Mouse (Mus musculus) stomach, postnatal 0 days (tissue): ENCODE measurements around the gene Anapc7. TPM values are rescaled to one million over a fixed set of nuclear protein-coding genes. Genes with fewer than 3 reads are reported as not detected.
A peak's percentile ranks its signal among the peaks of the same experiment; 100 is the strongest.

Source experiments
- ATAC-seq: fragments of 200-750 bp; cut with Nextera tagmentation; 2 replicates; pipeline ENCODE4 v1.8.0; 2017; ENCODE audit not compliant: low FRiP score, low TSS enrichment
- DNase-seq: peaks from one replicate; pipeline ENCODE4 v3.0.0-alpha.2; 2016; ENCODE audit warnings: low spot score
- H3K27ac ChIP-seq: fragments of 300-500 bp; sonication (generic); replicated peaks from 2 replicates; pipeline ENCODE4 v1.5.1; 2014; ENCODE audit warnings: mild to moderate bottlenecking, control low read depth
- H3K27me3 ChIP-seq: fragments of 300-500 bp; sonication (generic); 2 replicates; pipeline ENCODE4 v1.6.1; 2014; ENCODE audit warnings: low read length; ENCODE audit not compliant: control insufficient read depth, insufficient read depth
- H3K36me3 ChIP-seq: fragments of 300-500 bp; sonication (generic); 2 replicates; pipeline ENCODE4 v1.6.1; 2014; ENCODE audit warnings: low read length, mixed read lengths; ENCODE audit not compliant: control insufficient read depth, insufficient read depth
- H3K4me1 ChIP-seq: fragments of 300-500 bp; sonication (generic); replicated peaks from 2 replicates; pipeline ENCODE4 v1.6.1; 2014; ENCODE audit warnings: antibody characterized with exemption; ENCODE audit not compliant: control insufficient read depth, insufficient read depth
- H3K4me2 ChIP-seq: fragments of 300-500 bp; sonication (generic); replicated peaks from 2 replicates; pipeline ENCODE4 v1.6.1; 2014; ENCODE audit warnings: low read depth, mild to moderate bottlenecking, control low read depth, moderate library complexity
- H3K4me3 ChIP-seq: fragments of 300-500 bp; sonication (generic); 2 replicates; pipeline ENCODE4 v1.5.1; 2014; ENCODE audit warnings: low read depth, low read length, control low read depth
- H3K9ac ChIP-seq: fragments of 300-500 bp; sonication (generic); 2 replicates; pipeline ENCODE4 v1.6.1; 2014; ENCODE audit warnings: mild to moderate bottlenecking, low read length, control low read depth, mixed read lengths
- H3K9me3 ChIP-seq: fragments of 300-500 bp; sonication (generic); 2 replicates; pipeline ENCODE4 v1.6.1; 2016; ENCODE audit warnings: low read length; ENCODE audit not compliant: control insufficient read depth
- CTCF ChIP-seq: IDR thresholded peaks from 2 replicates; pipeline ENCODE4 v1.5.1; 2016; ENCODE audit warnings: antibody characterized with exemption, low read depth, mild to moderate bottlenecking, moderate library complexity
- EP300 ChIP-seq: optimal IDR thresholded peaks from 2 replicates; pipeline ENCODE3; 2016; ENCODE audit warnings: antibody characterized with exemption
- WGBS: fragments of 180-500 bp; shearing (Covaris S2); extraction: QIAGEN DNeasy Blood & Tissue Kit; methylation state at CpG from one replicate; pipeline ENCODE4 v1.1.7; 2014; 5-methylcytosine and 5-hydroxymethylcytosine counted together
- polyA plus RNA-seq: library from polyadenylated mRNA; unstranded; fragments of >200 nt; fragmentation: Nextera tagmentation; extraction: Ambion mirVana; gene quantifications from 2 replicates; pipeline ENCODE4 v1.2.1, GENCODE M21; 2015

Anapc7 gene
- polyA plus RNA-seq, 1 experiment from 2014 or later = 21.7 TPM

DNA sequence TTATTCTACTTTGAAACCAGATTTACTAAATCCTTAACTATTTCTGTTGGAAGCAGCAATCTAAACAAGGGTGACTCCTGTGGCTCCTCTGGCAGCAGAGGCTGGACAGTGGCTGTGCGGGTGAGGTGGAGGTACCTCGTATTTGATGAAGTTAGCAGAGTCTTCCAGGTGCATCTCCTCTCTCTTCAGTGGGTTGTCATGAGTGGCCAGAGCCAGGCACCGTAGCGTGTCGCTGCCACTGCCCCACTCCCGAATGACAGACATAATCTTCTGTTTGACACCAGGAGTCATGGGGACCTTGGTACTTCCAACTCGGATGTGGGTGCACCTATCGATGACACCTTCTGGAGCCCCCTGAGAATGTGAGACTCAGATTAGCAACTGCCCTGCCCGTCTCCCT lies 39.9 kb downstream of the Anapc7 start:
- no peaks in the 10 kb centered on the region for H3K4me1 ChIP-seq
- H3K27me3 ChIP-seq = no peaks in the 10 kb centered on the region
- H3K9ac ChIP-seq = no peak overlapping the region
- no peak overlapping the region for H3K27ac ChIP-seq
- WGBS = 76% methylated on average over 9 of the region's 9 CpGs
- ATAC-seq (no peak), DNase-seq (no peak)
- peaks cover 71% of the 10 kb centered on the region for H3K36me3 ChIP-seq
- H3K4me3 ChIP-seq = no peak overlapping the region
- TF ChIP-seq EP300 = no peak
- no peak for TF ChIP-seq CTCF
- no peaks in the 10 kb centered on the region for H3K9me3 ChIP-seq
- no peak overlapping the region for H3K4me2 ChIP-seq

- no peak for TF ChIP-seq CTCF
- Histone ChIP-seq H3K4me2 (no peak overlapping the region), H3K9ac (no peak overlapping the region), H3K27ac (no peak overlapping the region), H3K9me3 (no peaks in the 10 kb centered on the region), H3K27me3 (no peaks in the 10 kb centered on the region), H3K4me3 (no peak overlapping the region), H3K4me1 (no peaks in the 10 kb centered on the region), H3K36me3 (peaks cover 43% of the 10 kb centered on the region)
- DNase-seq (no peak), ATAC-seq (peak; percentile 61; the same call in 1 of the 2 replicates)
- WGBS = 62% methylated on average over 5 of the region's 5 CpGs
Observed at GRCm38 (mm10) chr5:122471658-122472057, 50.2 kb downstream of the Anapc7 start.

- H3K9me3 ChIP-seq = no peaks in the 10 kb centered on the region
- no peak overlapping the region for H3K4me2 ChIP-seq
- H3K4me3 ChIP-seq = no peak overlapping the region
- no peak overlapping the region for H3K27ac ChIP-seq
- no peaks in the 10 kb centered on the region for H3K4me1 ChIP-seq
- DNase-seq (no peak), ATAC-seq (no peak)
- H3K9ac ChIP-seq = no peak overlapping the region
- H3K27me3 ChIP-seq = no peaks in the 10 kb centered on the region
- TF ChIP-seq CTCF = peak; percentile 24
- TF ChIP-seq EP300 = no peak
- H3K36me3 ChIP-seq = peaks cover 32% of the 10 kb centered on the region
- 83% methylated on average over 4 of the region's 4 CpGs for WGBS
Observed at GRCm38 (mm10) chr5:122474643-122475363, 53.3 kb downstream of the Anapc7 start.

DNA sequence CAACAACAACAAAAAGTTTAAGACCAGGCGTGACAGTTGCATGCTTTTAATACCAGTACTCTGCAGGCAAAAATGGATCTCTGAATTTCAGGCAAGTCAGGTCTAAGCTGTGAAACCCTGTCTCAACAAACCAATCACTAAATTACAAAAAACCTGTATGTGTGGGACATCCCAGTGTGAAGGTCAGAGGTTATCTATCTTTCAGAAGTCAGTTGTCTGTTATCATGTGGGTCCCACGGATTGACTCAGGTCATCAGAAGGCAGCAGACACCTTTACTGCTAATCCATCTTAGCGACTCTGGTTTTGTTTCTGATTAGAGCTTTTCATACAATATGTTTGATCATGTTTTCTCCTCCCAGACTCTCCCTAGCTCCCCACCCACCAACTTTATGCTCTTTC lies 54.6 kb downstream of the Anapc7 start:
- Histone ChIP-seq H3K4me3 (no peak overlapping the region), H3K36me3 (peaks cover 24% of the 10 kb centered on the region), H3K9me3 (no peaks in the 10 kb centered on the region), H3K27ac (no peak overlapping the region), H3K4me2 (no peak overlapping the region), H3K4me1 (no peaks in the 10 kb centered on the region), H3K9ac (no peak overlapping the region), H3K27me3 (no peaks in the 10 kb centered on the region)
- ATAC-seq (no peak), DNase-seq (no peak)
- WGBS = 52% methylated on average over 3 of the region's 3 CpGs
- no peak for TF ChIP-seq CTCF
- no peak for TF ChIP-seq EP300

GRCm38 (mm10) chr5:122477492-122477891 lies 56.0 kb downstream of the Anapc7 start:
- ATAC-seq = no peak
- Histone ChIP-seq H3K9ac (no peak overlapping the region), H3K36me3 (peaks cover 20% of the 10 kb centered on the region), H3K4me2 (no peak overlapping the region), H3K4me1 (no peaks in the 10 kb centered on the region), H3K27me3 (no peaks in the 10 kb centered on the region), H3K27ac (no peak overlapping the region), H3K4me3 (no peak overlapping the region), H3K9me3 (no peaks in the 10 kb centered on the region)
- TF ChIP-seq EP300 (no peak), CTCF (no peak)
- DNase-seq = no peak
- 88% methylated on average over 3 of the region's 3 CpGs for WGBS

DNA sequence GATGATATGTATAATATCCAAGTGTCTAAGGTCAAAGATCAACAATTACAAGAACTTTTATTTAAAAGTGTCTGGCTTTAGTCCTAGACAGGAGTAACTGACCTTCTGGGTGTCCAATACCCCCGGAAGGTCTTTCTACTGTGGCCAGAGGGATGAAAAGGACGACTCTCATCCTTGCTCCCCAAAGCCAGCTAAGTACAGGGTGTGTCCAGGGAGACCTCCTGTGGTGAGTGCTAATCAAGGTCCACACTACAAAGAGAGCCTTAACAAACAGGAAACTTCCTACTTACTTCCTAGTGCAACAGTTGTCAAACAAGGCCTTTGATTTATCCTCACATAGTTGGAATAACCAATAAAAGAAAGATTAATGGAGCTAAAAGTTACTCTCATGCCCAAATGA lies 57.6 kb downstream of the Anapc7 start:
- no peaks in the 10 kb centered on the region for H3K27me3 ChIP-seq
- peaks cover 17% of the 10 kb centered on the region; the same call in 1 of the 2 replicates for H3K36me3 ChIP-seq
- no peak for DNase-seq
- WGBS = 57% methylated on average over 2 of the region's 2 CpGs
- H3K27ac ChIP-seq = no peak overlapping the region
- no peak overlapping the region for H3K4me3 ChIP-seq
- no peak for ATAC-seq
- no peaks in the 10 kb centered on the region for H3K9me3 ChIP-seq
- H3K9ac ChIP-seq = no peak overlapping the region
- H3K4me2 ChIP-seq = no peak overlapping the region
- no peak for TF ChIP-seq CTCF
- TF ChIP-seq EP300 = no peak
- no peaks in the 10 kb centered on the region for H3K4me1 ChIP-seq
